Mouse (Mus musculus) G1E (cell line): ENCODE results near the gene Hist1h2bf.

Experiments
- CTCF ChIP-seq: IDR thresholded peaks from 2 replicates; pipeline ENCODE4 v1.5.1; 2012; ENCODE audit warnings: low read depth, low read length, inconsistent platforms, mixed read lengths
- GATA1 ChIP-seq: IDR thresholded peaks from 2 replicates; pipeline ENCODE4 v1.6.1; 2012; ENCODE audit warnings: borderline replicate concordance, low read length, inconsistent platforms, mixed read lengths

GRCm38 (mm10) chr13:23551931-23552914 is 21.8 kb downstream of the Hist1h2bf start:
- TF ChIP-seq CTCF (no peak), GATA1 (no peak)
